ENCODE assay signal across 8 mouse cellular contexts in the genomic region with DNA sequence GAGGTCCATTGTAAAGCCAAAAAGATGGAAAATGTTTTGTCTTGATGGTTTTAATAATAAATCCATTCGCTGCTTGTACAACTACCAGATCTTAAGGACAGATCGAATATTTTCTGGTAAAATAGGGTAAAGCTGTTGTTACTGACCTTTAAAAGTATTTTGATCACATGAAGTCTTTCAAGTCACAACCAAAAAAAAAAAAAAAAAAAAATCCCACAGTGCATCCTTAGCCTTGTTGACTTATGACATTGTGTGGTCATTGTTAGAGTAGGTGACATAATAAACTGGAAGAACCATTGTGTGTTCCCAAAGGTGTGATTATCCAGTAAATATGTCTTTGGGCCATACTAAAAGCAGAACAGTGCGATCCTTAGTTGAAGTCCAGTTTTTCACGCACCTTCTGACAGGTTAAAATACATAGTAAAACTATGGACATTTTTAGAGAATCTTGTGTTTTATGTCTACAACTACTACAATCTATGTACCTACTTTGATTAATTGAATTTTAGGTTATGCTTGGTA. TPM values are rescaled to one million over a fixed set of nuclear protein-coding genes. Genes with fewer than 3 reads are reported as not detected.
DNase-seq lines count a peak whose midpoint lies in the region; ATAC-seq and TF ChIP-seq lines count a peak whose summit lies in the region.

No protein-coding gene starts in this region.

- H3K4me3 ChIP-seq in layer of hippocampus, adult 2 months, result peak overlapping the region; percentile 96
- H3K4me3 ChIP-seq in embryonic facial prominence, embryonic 10.5 days, result peak overlapping the region; percentile 75
- H3K4me3 ChIP-seq in hindbrain, postnatal 0 days (ENCODE audit: low read length), result peak overlapping the region; percentile 94
- H3K4me3 ChIP-seq in midbrain, postnatal 0 days (ENCODE audit: low read depth, low read length), result peak overlapping the region; percentile 93

- ATAC-seq in hindbrain, postnatal 0 days, result no peak
- ATAC-seq in midbrain, postnatal 0 days (ENCODE audit: low FRiP score), result no peak
- no peak for ATAC-seq in inflammation-experienced regulatory T-cells, adult 6 months

- no peaks in the 10 kb centered on the region for H3K27me3 ChIP-seq in embryonic facial prominence, embryonic 10.5 days (replicated peaks; ENCODE audit: low read depth, poor library complexity, severe bottlenecking)
- no peaks in the 10 kb centered on the region for H3K27me3 ChIP-seq in hindbrain, postnatal 0 days (ENCODE audit: insufficient read depth, low read length)
- H3K27me3 ChIP-seq in midbrain, postnatal 0 days (ENCODE audit: insufficient read depth, low read length), result no peaks in the 10 kb centered on the region

- DNase-seq in layer of hippocampus, adult 2 months (ENCODE audit: low spot score in 2 of 2), result no peak
- DNase-seq in layer of hippocampus, postnatal 36 days, result no peak
- no peak for DNase-seq in embryonic facial prominence, embryonic 10.5 days (ENCODE audit: low spot score)
- no peak for DNase-seq in hindbrain, postnatal 0 days (ENCODE audit: low spot score)
- DNase-seq in midbrain, postnatal 0 days (ENCODE audit: low spot score), result no peak
- DNase-seq in layer of hippocampus, adult 11-12 months (ENCODE audit: low spot score), result no peak
- DNase-seq in urinary bladder, postnatal 25 days (ENCODE audit: low spot score), result no peak

- 81% methylated on average over 4 of the region's 4 CpGs for WGBS in embryonic facial prominence, embryonic 10.5 days
- 75% methylated on average over 4 of the region's 4 CpGs for WGBS in hindbrain, postnatal 0 days
- 81% methylated on average over 4 of the region's 4 CpGs for WGBS in midbrain, postnatal 0 days

- peak overlapping the region; percentile 100 for H3K27ac ChIP-seq in layer of hippocampus, adult 2 months
- H3K27ac ChIP-seq in embryonic facial prominence, embryonic 10.5 days (replicated peaks), result peak overlapping the region; percentile 97
- H3K27ac ChIP-seq in hindbrain, postnatal 0 days, result peak overlapping the region; percentile 100
- H3K27ac ChIP-seq in midbrain, postnatal 0 days (ENCODE audit: low read depth, low read length), result peak overlapping the region; percentile 99

- H3K9ac ChIP-seq in hindbrain, postnatal 0 days (replicated peaks; ENCODE audit: low read length), result peak overlapping the region; percentile 97
- peak overlapping the region; percentile 97 for H3K9ac ChIP-seq in midbrain, postnatal 0 days (replicated peaks; ENCODE audit: low read length, poor library complexity, severe bottlenecking)

- H3K4me2 ChIP-seq in hindbrain, postnatal 0 days (ENCODE audit: low read depth, low read length), result peak overlapping the region; percentile 76
- peak overlapping the region; percentile 62 for H3K4me2 ChIP-seq in midbrain, postnatal 0 days (ENCODE audit: low read depth, low read length, poor library complexity, severe bottlenecking)

- peaks cover 16% of the 10 kb centered on the region for H3K36me3 ChIP-seq in embryonic facial prominence, embryonic 10.5 days (replicated peaks)
- no peaks in the 10 kb centered on the region for H3K36me3 ChIP-seq in hindbrain, postnatal 0 days (ENCODE audit: insufficient read depth, low read length)
- H3K36me3 ChIP-seq in midbrain, postnatal 0 days (ENCODE audit: insufficient read depth, low read length), result no peaks in the 10 kb centered on the region

- no peak for TF ChIP-seq CTCF in layer of hippocampus, adult 2 months (conservative IDR thresholded peaks at IDR 0.05)
- TF ChIP-seq CTCF in hindbrain, postnatal 0 days (IDR thresholded peaks at IDR 0.05; ENCODE audit: low read depth), result no peak
- no peak for TF ChIP-seq CTCF in midbrain, postnatal 0 days (IDR thresholded peaks at IDR 0.05)

- no peaks in the 10 kb centered on the region for H3K9me3 ChIP-seq in embryonic facial prominence, embryonic 10.5 days
- no peaks in the 10 kb centered on the region for H3K9me3 ChIP-seq in hindbrain, postnatal 0 days (ENCODE audit: low read length)
- H3K9me3 ChIP-seq in midbrain, postnatal 0 days (ENCODE audit: low read length), result no peaks in the 10 kb centered on the region

- H3K4me1 ChIP-seq in embryonic facial prominence, embryonic 10.5 days, result peaks cover 24% of the 10 kb centered on the region
- H3K4me1 ChIP-seq in hindbrain, postnatal 0 days (ENCODE audit: insufficient read depth, low read length), result 0 out of 2 replicates have a peak, but pooled peaks cover 6% of the 10 kb centered on the region
- peaks cover 5% of the 10 kb centered on the region; the same call in 1 of the 2 replicates for H3K4me1 ChIP-seq in midbrain, postnatal 0 days (ENCODE audit: insufficient read depth, low read length)

RNA-seq across cellular contexts. Expression of a gene that starts 1.0 kb away (rescaled TPM):
- 10 to 100 TPM; 87.7 to 92.2 TPM for total RNA-seq in layer of hippocampus, adult 2 months (2021)
- total RNA-seq in layer of hippocampus, postnatal 36 days (2021), result 10 to 100 TPM; 82.3 to 84.1 TPM
- 52.0 and 53.9 TPM in 2 replicates for polyA plus RNA-seq in embryonic facial prominence, embryonic 10.5 days (2016; fragmentation: Nextera tagmentation; extraction: Ambion mirVana)
- 33.3 and 41.6 TPM in 2 replicates for total RNA-seq in hindbrain, postnatal 0 days (2014; rRNA removed)
- polyA plus RNA-seq in hindbrain, postnatal 0 days (2015; fragmentation: Nextera tagmentation; extraction: Ambion mirVana), result 63.5 and 65.2 TPM in 2 replicates
- total RNA-seq in midbrain, postnatal 0 days (2014; rRNA removed), result 39.2 and 52.1 TPM in 2 replicates
- polyA plus RNA-seq in midbrain, postnatal 0 days (2015; fragmentation: Nextera tagmentation; extraction: Ambion mirVana), result 62.9 and 65.8 TPM in 2 replicates
- polyA plus RNA-seq in inflammation-experienced regulatory T-cells, adult 6 months (2017; shearing (Covaris generic)), result 100 to 1,000 TPM; 106 to 124 (median 111) TPM

RNA-seq across cellular contexts. Expression of a gene that starts 8.3 kb away (rescaled TPM):
- 10 to 100 TPM in 1 of 2 experiments, 1 to 10 TPM in 1; 8.9 to 11.5 TPM for total RNA-seq in layer of hippocampus, adult 2 months (2021)
- total RNA-seq in layer of hippocampus, postnatal 36 days (2021), result 1 to 10 TPM; 7.0 to 8.6 TPM
- 11.9 and 15.3 TPM in 2 replicates for polyA plus RNA-seq in embryonic facial prominence, embryonic 10.5 days (2016; fragmentation: Nextera tagmentation; extraction: Ambion mirVana)
- 8.6 and 13.0 TPM in 2 replicates for total RNA-seq in hindbrain, postnatal 0 days (2014; rRNA removed)
- polyA plus RNA-seq in hindbrain, postnatal 0 days (2015; fragmentation: Nextera tagmentation; extraction: Ambion mirVana), result 4.7 and 4.9 TPM in 2 replicates
- total RNA-seq in midbrain, postnatal 0 days (2014; rRNA removed), result 9.4 and 13.6 TPM in 2 replicates
- 4.4 and 4.7 TPM in 2 replicates for polyA plus RNA-seq in midbrain, postnatal 0 days (2015; fragmentation: Nextera tagmentation; extraction: Ambion mirVana)
- polyA plus RNA-seq in inflammation-experienced regulatory T-cells, adult 6 months (2017; shearing (Covaris generic)), result 1 to 10 TPM; 1.2 to 2.8 (median 2.4) TPM

RNA-seq across cellular contexts. Expression of a gene that starts 8.5 kb away (rescaled TPM):
- 1 to 10 TPM; 7.4 to 7.5 TPM for total RNA-seq in layer of hippocampus, adult 2 months (2021)
- 1 to 10 TPM; 8.2 to 8.4 TPM for total RNA-seq in layer of hippocampus, postnatal 36 days (2021)
- 2.5 and 2.8 TPM in 2 replicates for polyA plus RNA-seq in embryonic facial prominence, embryonic 10.5 days (2016; fragmentation: Nextera tagmentation; extraction: Ambion mirVana)
- total RNA-seq in hindbrain, postnatal 0 days (2014; rRNA removed), result 1.9 and 3.6 TPM in 2 replicates
- 1.5 and 1.6 TPM in 2 replicates for polyA plus RNA-seq in hindbrain, postnatal 0 days (2015; fragmentation: Nextera tagmentation; extraction: Ambion mirVana)
- 1.9 and 3.7 TPM in 2 replicates for total RNA-seq in midbrain, postnatal 0 days (2014; rRNA removed)
- 1.6 and 1.7 TPM in 2 replicates for polyA plus RNA-seq in midbrain, postnatal 0 days (2015; fragmentation: Nextera tagmentation; extraction: Ambion mirVana)
- polyA plus RNA-seq in inflammation-experienced regulatory T-cells, adult 6 months (2017; shearing (Covaris generic)), result 1 to 10 TPM; 2.1 to 4.2 (median 2.8) TPM

RNA-seq across cellular contexts. Expression of a gene that starts 42.8 kb away (rescaled TPM):
- total RNA-seq in layer of hippocampus, adult 2 months (2021), result 1 to 10 TPM; 6.2 TPM
- total RNA-seq in layer of hippocampus, postnatal 36 days (2021), result 1 to 10 TPM; 5.3 to 7.6 TPM
- 10.4 and 11.8 TPM in 2 replicates for polyA plus RNA-seq in embryonic facial prominence, embryonic 10.5 days (2016; fragmentation: Nextera tagmentation; extraction: Ambion mirVana)
- 12.4 and 14.3 TPM in 2 replicates for total RNA-seq in hindbrain, postnatal 0 days (2014; rRNA removed)
- polyA plus RNA-seq in hindbrain, postnatal 0 days (2015; fragmentation: Nextera tagmentation; extraction: Ambion mirVana), result 13.8 and 16.4 TPM in 2 replicates
- 7.6 and 10.1 TPM in 2 replicates for total RNA-seq in midbrain, postnatal 0 days (2014; rRNA removed)
- polyA plus RNA-seq in midbrain, postnatal 0 days (2015; fragmentation: Nextera tagmentation; extraction: Ambion mirVana), result 9.1 and 12.3 TPM in 2 replicates
- 10 to 100 TPM in 1 of 3 experiments, 1 to 10 TPM in 2; 7.9 to 10.9 (median 9.0) TPM for polyA plus RNA-seq in inflammation-experienced regulatory T-cells, adult 6 months (2017; shearing (Covaris generic))

RNA-seq across cellular contexts. Expression of a gene that starts 44.6 kb away (rescaled TPM):
- 10 to 100 TPM; 30.7 to 32.1 TPM for total RNA-seq in layer of hippocampus, adult 2 months (2021)
- 10 to 100 TPM; 31.3 to 33.7 TPM for total RNA-seq in layer of hippocampus, postnatal 36 days (2021)
- polyA plus RNA-seq in embryonic facial prominence, embryonic 10.5 days (2016; fragmentation: Nextera tagmentation; extraction: Ambion mirVana), result 89.1 and 96.8 TPM in 2 replicates
- total RNA-seq in hindbrain, postnatal 0 days (2014; rRNA removed), result 36.7 and 44.4 TPM in 2 replicates
- 85.9 and 89.3 TPM in 2 replicates for polyA plus RNA-seq in hindbrain, postnatal 0 days (2015; fragmentation: Nextera tagmentation; extraction: Ambion mirVana)
- total RNA-seq in midbrain, postnatal 0 days (2014; rRNA removed), result 30.0 and 36.0 TPM in 2 replicates
- 79.7 and 86.3 TPM in 2 replicates for polyA plus RNA-seq in midbrain, postnatal 0 days (2015; fragmentation: Nextera tagmentation; extraction: Ambion mirVana)
- 10 to 100 TPM; 35.6 to 37.3 (median 36.7) TPM for polyA plus RNA-seq in inflammation-experienced regulatory T-cells, adult 6 months (2017; shearing (Covaris generic))
